Mouse (Mus musculus) testis, adult 2 months (tissue): ENCODE results near the gene Ubap2l.

Source experiments
- CTCF ChIP-seq: fragments of 200-500 bp; IDR thresholded peaks from 2 replicates; pipeline ENCODE4 v1.5.1; 2012; ENCODE audit warnings: low read depth, mild to moderate bottlenecking, inconsistent platforms, low read length, moderate library complexity; ENCODE audit not compliant: control insufficient read depth, insufficient read depth, insufficient replicate concordance
- POLR2A ChIP-seq: fragments of 200-500 bp; IDR thresholded peaks from 2 replicates; pipeline ENCODE4 v1.6.1; 2012; ENCODE audit warnings: low read depth, mild to moderate bottlenecking, inconsistent platforms, low read length, moderate library complexity; ENCODE audit not compliant: control insufficient read depth

DNA sequence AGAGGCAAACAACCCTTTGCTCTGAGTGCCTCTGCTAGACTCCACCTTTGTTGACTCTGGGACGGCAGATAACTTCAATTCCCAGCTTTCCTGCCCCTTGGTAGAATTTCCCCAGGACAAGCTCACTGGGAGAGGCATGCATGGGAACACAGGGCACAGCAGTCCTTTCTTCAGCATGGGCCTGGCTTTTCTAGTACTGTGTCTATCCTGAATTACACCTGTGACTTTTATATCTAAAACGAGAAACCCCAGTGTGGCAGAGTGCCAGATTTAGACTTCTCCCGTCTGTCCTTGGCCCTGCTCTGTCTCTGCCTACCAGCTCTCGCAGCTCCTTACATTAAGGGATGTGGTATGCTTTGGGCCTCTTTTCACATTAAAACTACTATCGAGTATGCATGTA lies 30.6 kb upstream of the Ubap2l start:
- TF ChIP-seq CTCF (no peak), POLR2A (no peak)
